Mouse (Mus musculus) kidney, embryonic 16.5 days (tissue): ENCODE measurements around the gene Kcnd2. TPM values are rescaled to one million over a fixed set of nuclear protein-coding genes. Genes with fewer than 3 reads are reported as not detected.
"Not testable (repeated sequence)": the region's sequence is repeated elsewhere in the genome, so short reads cannot be mapped to it uniquely, and the experiment has no call there.

Source experiments
- ATAC-seq: fragments of 200-750 bp; cut with Nextera tagmentation; 2 replicates; pipeline ENCODE4 v1.8.0; 2017; ENCODE audit warnings: moderate TSS enrichment; ENCODE audit not compliant: low FRiP score, low TSS enrichment
- H3K27ac ChIP-seq: fragments of 300-500 bp; sonication (generic); 2 replicates; pipeline ENCODE4 v1.5.1; 2014; ENCODE audit warnings: low read length
- H3K27me3 ChIP-seq: fragments of 300-500 bp; sonication (generic); 2 replicates; pipeline ENCODE4 v1.6.1; 2014; ENCODE audit warnings: low read length, control low read depth, mixed read lengths; ENCODE audit not compliant: insufficient read depth
- H3K36me3 ChIP-seq: fragments of 300-500 bp; sonication (generic); 2 replicates; pipeline ENCODE4 v1.6.1; 2014; ENCODE audit warnings: low read length, control low read depth, mixed read lengths; ENCODE audit not compliant: insufficient read depth
- H3K4me1 ChIP-seq: fragments of 300-500 bp; sonication (generic); 2 replicates; pipeline ENCODE4 v1.6.1; 2014; ENCODE audit warnings: low read length, control low read depth, mixed read lengths; ENCODE audit not compliant: insufficient read depth
- H3K4me2 ChIP-seq: fragments of 300-500 bp; sonication (generic); replicated peaks from 2 replicates; pipeline ENCODE4 v1.6.1; 2014; ENCODE audit warnings: low read depth, low read length
- H3K4me3 ChIP-seq: fragments of 300-500 bp; sonication (generic); 2 replicates; pipeline ENCODE4 v1.5.1; 2014; ENCODE audit warnings: mild to moderate bottlenecking, low read length
- H3K9ac ChIP-seq: fragments of 300-500 bp; sonication (generic); replicated peaks from 2 replicates; pipeline ENCODE4 v1.6.1; 2014; ENCODE audit warnings: low read length
- H3K9me3 ChIP-seq: fragments of 300-500 bp; sonication (generic); 2 replicates; pipeline ENCODE4 v1.6.1; 2016; ENCODE audit warnings: low read length, control low read depth
- WGBS: fragments of 180-500 bp; shearing (Covaris S2); extraction: QIAGEN DNeasy Blood & Tissue Kit; methylation state at CpG from one replicate; pipeline ENCODE4 v1.1.7; 2014; 5-methylcytosine and 5-hydroxymethylcytosine counted together
- polyA plus RNA-seq: library from polyadenylated mRNA; unstranded; fragments of >200 nt; fragmentation: Nextera tagmentation; extraction: Ambion mirVana; gene quantifications from 2 replicates; pipeline ENCODE4 v1.2.1, GENCODE M21; 2015

Kcnd2 gene
- polyA plus RNA-seq, 1 experiment from 2014 or later: 1.6 TPM

DNA sequence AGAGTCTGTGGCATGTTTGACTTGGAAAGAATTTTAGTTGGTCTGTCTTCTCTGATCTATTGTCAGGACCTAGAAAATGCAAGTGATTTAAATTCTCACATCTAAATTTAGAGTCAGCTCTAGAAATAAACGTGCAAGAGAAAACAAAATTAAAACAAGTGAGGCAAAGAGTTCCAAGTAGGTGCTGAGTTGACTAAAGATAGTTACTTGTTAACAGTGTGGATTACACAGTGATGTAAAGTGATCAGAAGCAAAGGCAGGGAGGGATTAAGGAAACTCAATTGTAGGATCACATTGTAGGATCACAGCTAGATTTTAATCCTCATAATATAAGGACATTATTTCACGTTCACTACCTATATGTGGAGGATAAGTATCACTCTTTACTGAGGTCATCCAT is 52.6 kb downstream of the Kcnd2 start:
- no peak overlapping the region for H3K27ac ChIP-seq
- no peak for ATAC-seq

DNA sequence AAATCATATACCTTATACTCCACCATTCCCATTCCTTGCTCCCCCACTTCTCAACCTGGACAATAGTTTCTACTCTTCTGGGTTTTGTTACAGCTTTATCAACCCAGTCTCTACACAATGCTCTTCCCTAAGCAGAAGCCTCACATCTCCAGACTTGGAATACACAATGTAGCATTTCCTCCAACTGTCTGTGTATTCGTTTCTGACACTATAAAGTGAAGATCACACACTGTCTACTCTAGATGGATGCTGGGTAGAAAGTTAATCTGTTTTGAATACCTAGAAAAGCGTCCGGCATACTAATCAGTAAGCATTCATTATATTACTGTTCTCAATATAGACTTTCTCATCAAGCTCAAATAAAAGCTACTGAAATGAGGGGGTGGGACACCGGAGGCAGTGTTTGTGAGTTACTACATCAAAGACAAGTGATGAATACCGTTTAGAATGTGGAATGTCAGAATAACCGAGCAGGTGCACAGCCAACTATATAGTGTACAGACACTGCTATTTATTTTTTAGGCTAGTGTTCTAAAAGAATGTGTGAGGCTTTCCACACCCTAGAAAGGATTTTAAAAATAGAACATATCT is 62.1 kb downstream of the Kcnd2 start:
- Histone ChIP-seq H3K4me3 (no peak overlapping the region), H3K9ac (no peak overlapping the region), H3K27me3 (no peaks in the 10 kb centered on the region), H3K9me3 (no peaks in the 10 kb centered on the region), H3K4me1 (no peaks in the 10 kb centered on the region), H3K27ac (no peak overlapping the region), H3K4me2 (no peak overlapping the region), H3K36me3 (no peaks in the 10 kb centered on the region)
- no peak for ATAC-seq
- 79% methylated on average over 6 of the region's 6 CpGs for WGBS

More for the DNA sequence above, 52.6 kb downstream of the Kcnd2 start:
- Histone ChIP-seq H3K36me3 (no peaks in the 10 kb centered on the region), H3K4me1 (no peaks in the 10 kb centered on the region), H3K27me3 (no peaks in the 10 kb centered on the region), H3K9ac (no peak overlapping the region), H3K4me3 (no peak overlapping the region), H3K4me2 (no peak overlapping the region), H3K9me3 (no peaks in the 10 kb centered on the region)
- 51% methylated on average over 2 of the region's 2 CpGs for WGBS

DNA sequence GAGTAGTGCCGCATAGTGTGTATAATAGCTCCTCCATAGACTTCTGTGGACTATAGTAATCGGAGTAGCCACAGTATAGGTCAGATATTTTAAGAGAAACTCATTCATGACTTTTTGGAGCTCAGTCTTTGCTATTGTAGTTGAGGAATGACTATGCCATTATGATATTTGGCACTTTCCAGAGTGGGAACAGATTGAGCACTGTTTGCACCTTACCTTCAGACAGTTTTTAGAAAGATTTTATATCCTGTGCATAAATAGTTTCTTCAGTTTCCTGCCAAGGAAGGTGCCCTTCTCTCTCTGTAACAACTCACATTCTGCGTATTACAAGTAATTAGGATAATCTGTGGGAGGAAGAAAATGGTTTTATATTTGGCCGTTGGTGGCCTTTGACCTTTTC is 89.6 kb downstream of the Kcnd2 start:
- Histone ChIP-seq H3K27ac (no peak overlapping the region), H3K9me3 (no peaks in the 10 kb centered on the region), H3K4me2 (no peak overlapping the region), H3K9ac (no peak overlapping the region), H3K4me1 (no peaks in the 10 kb centered on the region), H3K36me3 (no peaks in the 10 kb centered on the region), H3K27me3 (no peaks in the 10 kb centered on the region), H3K4me3 (no peak overlapping the region)
- 83% methylated on average over 4 of the region's 4 CpGs for WGBS
- ATAC-seq: no peak

DNA sequence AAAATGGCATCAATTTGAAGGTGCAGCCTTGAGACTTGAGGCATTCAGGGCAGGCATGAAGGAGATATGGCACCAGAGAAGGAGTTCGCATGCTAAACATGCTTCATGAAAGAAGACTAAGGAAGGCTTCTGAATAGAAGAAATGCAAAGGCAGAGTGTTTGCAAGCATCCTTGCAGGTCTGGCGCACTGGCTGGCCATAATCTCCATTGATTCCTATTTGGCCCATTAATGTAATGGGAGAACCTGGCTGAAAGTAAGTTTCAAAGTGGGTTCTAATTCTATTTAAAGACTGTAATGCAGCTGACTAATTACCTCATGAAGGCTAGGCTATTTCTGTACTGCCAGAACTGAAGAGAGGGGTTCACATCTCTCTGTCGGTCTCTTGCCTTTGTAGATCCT is 94.9 kb downstream of the Kcnd2 start:
- no peaks in the 10 kb centered on the region for H3K36me3 ChIP-seq
- H3K27me3 ChIP-seq: no peaks in the 10 kb centered on the region
- H3K4me2 ChIP-seq: no peak overlapping the region
- H3K9ac ChIP-seq: no peak overlapping the region
- 94% methylated on average over 3 of the region's 3 CpGs for WGBS
- H3K27ac ChIP-seq: no peak overlapping the region
- no peaks in the 10 kb centered on the region for H3K9me3 ChIP-seq
- no peaks in the 10 kb centered on the region for H3K4me1 ChIP-seq
- no peak for ATAC-seq
- H3K4me3 ChIP-seq: no peak overlapping the region

GRCm38 (mm10) chr6:21321407-21321806 is 106.1 kb downstream of the Kcnd2 start:
- no peaks in the 10 kb centered on the region for H3K4me1 ChIP-seq
- no peak overlapping the region for H3K4me3 ChIP-seq
- no peak overlapping the region for H3K9ac ChIP-seq
- WGBS: 89% methylated on average over 6 of the region's 6 CpGs
- no peaks in the 10 kb centered on the region for H3K36me3 ChIP-seq
- no peak for ATAC-seq
- no peak overlapping the region for H3K27ac ChIP-seq
- no peak overlapping the region for H3K4me2 ChIP-seq
- no peaks in the 10 kb centered on the region for H3K9me3 ChIP-seq
- H3K27me3 ChIP-seq: no peaks in the 10 kb centered on the region

DNA sequence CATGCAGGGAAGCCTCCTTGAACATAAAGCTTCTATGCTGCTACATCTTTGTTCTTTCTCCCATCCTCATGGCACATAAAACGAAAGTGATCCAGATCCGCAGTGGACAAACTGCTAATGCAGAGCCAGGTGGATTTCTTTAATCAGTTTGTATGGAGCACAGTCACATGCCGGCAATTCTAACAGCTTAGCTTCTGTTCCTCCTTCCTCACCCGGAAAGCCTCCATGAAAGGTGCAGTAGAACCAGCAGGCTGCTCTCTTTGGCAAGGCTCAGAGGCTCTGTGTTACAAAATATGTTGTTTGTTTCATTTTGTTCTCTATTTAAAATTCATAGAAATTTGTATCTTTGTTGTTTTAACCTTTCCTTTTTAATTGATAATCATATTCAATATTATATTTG is 106.9 kb downstream of the Kcnd2 start:
- no peaks in the 10 kb centered on the region for H3K27me3 ChIP-seq
- no peaks in the 10 kb centered on the region for H3K36me3 ChIP-seq
- H3K4me2 ChIP-seq: no peak overlapping the region
- no peaks in the 10 kb centered on the region for H3K9me3 ChIP-seq
- no peak overlapping the region for H3K27ac ChIP-seq
- no peaks in the 10 kb centered on the region for H3K4me1 ChIP-seq
- no peak overlapping the region for H3K9ac ChIP-seq
- ATAC-seq: no peak
- 81% methylated on average over 4 of the region's 4 CpGs for WGBS
- H3K4me3 ChIP-seq: no peak overlapping the region

DNA sequence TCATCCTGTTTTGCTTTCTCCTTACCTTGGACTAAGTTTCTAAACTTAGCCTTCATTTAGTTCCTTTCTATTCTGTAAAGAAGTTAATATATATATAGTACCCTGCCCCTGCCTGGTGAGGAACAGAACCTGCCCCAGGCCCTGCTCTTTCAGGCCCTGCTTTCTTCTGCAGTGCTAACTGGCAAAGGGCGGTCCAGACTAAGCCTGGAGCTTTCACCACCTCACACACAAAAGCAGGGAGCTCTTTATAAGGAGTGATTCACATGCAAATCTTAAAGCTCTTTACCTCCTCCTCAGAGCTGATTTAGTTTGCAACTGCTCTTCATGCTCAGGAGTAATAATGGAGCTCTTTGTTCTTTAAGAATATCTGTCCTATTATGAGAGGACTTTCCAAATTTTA is 109.9 kb downstream of the Kcnd2 start:
- Histone ChIP-seq H3K9me3 (no peaks in the 10 kb centered on the region), H3K27me3 (no peaks in the 10 kb centered on the region), H3K4me2 (no peak overlapping the region), H3K36me3 (no peaks in the 10 kb centered on the region), H3K27ac (no peak overlapping the region), H3K4me3 (no peak overlapping the region), H3K4me1 (no peaks in the 10 kb centered on the region), H3K9ac (no peak overlapping the region)
- WGBS: 33% methylated on average over 1 of the region's 1 CpGs
- ATAC-seq: no peak

DNA sequence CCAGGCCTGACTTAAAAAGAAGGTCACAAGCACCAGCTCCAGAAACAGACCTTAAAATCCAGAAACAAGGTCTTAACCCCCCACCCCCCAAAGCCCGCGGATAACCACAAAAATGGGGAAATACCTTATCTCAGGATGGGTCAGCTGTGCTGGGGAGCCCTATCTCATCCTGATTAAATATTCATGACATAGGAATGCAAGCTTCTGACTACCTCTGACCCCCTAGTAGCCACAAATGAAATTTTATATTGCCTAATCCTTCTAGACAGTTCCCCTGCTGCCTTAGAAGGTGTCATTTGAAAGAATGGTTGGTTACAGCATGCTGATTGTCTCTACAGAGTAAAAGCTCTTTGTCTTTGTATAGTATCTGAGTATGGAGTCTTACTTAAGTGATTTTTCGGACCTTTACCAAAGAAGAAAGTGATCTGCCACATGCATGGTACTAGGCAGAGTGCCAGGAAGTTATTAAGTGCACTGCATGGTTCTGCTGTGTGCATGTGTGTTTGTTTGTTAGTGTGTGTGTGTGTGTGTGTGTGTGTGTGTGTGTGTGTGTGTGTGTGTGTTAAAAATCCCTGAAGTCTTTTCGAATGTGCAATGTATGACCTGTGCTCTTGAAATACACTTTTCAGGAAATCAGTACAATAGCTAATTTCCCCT is 111.9 kb downstream of the Kcnd2 start:
- Histone ChIP-seq H3K4me1 (no peaks in the 10 kb centered on the region), H3K27ac (no peak overlapping the region), H3K9me3 (no peaks in the 10 kb centered on the region), H3K4me2 (no peak overlapping the region), H3K27me3 (no peaks in the 10 kb centered on the region), H3K9ac (no peak overlapping the region), H3K36me3 (no peaks in the 10 kb centered on the region), H3K4me3 (no peak overlapping the region)
- 63% methylated on average over 4 of the region's 4 CpGs for WGBS
- ATAC-seq: no peak

DNA sequence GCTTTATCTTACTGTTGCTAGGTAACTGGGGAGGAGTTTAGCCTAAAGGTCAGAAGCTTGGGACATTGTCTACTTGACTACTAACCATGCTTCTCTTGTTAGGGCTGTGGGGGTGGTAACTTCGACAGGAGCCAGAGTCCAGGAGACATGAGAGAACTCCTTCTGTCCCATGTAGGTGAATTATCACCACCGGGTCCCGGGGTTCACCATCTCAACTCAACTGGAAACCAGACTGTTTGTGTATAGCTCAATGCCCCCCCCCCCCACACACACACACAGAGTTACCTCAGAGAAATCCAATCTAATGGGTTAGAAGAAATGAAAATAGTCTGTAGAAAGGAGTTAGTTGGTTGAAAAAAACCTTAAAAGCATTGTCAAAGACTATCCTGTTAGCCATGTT is 170.0 kb downstream of the Kcnd2 start:
- WGBS: 40% methylated on average over 3 of the region's 3 CpGs
- not testable (repeated sequence) for H3K27me3 ChIP-seq, H3K9ac ChIP-seq, H3K9me3 ChIP-seq, H3K4me3 ChIP-seq, H3K4me2 ChIP-seq, H3K36me3 ChIP-seq, H3K27ac ChIP-seq, H3K4me1 ChIP-seq
- peak; percentile 35; the same call in 1 of the 2 replicates for ATAC-seq

- Histone ChIP-seq H3K9ac (no peak overlapping the region), H3K9me3 (no peaks in the 10 kb centered on the region), H3K4me2 (no peak overlapping the region), H3K4me1 (no peaks in the 10 kb centered on the region), H3K27me3 (no peaks in the 10 kb centered on the region), H3K27ac (no peak overlapping the region), H3K36me3 (no peaks in the 10 kb centered on the region), H3K4me3 (no peak overlapping the region)
- WGBS: 91% methylated on average over 4 of the region's 4 CpGs
- ATAC-seq: no peak
These were observed 176.5 kb downstream of the Kcnd2 start for GRCm38 (mm10) chr6:21391776-21392175.
